Mouse (Mus musculus) inflammation-experienced regulatory T-cells, adult 6 months (primary cell): ENCODE measurements around the gene Amigo2. TPM values are rescaled to one million over a fixed set of nuclear protein-coding genes. Genes with fewer than 3 reads are reported as not detected.
A peak's percentile ranks its signal among the peaks of the same experiment; 100 is the strongest.

Experiments
- ATAC-seq: one replicate; pipeline ENCODE4 v1.8.0; 2017
- polyA plus RNA-seq, 3 experiments: library from polyadenylated mRNA; unstranded; fragments of 100-300 nt; shearing (Covaris generic); gene quantifications; one replicate each; pipeline ENCODE4 v1.2.1; 2017

Amigo2 gene
- polyA plus RNA-seq, 3 experiments from 2014 or later = 1.2 to 1.5 TPM; not detected in 1

GRCm38 (mm10) chr15:97267094-97267695 lies 20.1 kb upstream of the Amigo2 start:
- ATAC-seq = no peak

- ATAC-seq = no peak
Observed at GRCm38 (mm10) chr15:97266236-97266845, 19.3 kb upstream of the Amigo2 start.

- ATAC-seq = no peak
Observed at GRCm38 (mm10) chr15:97262251-97262650, 15.2 kb upstream of the Amigo2 start.

GRCm38 (mm10) chr15:97259968-97260597 lies 13.0 kb upstream of the Amigo2 start:
- no peak for ATAC-seq

GRCm38 (mm10) chr15:97259300-97259699 lies 12.2 kb upstream of the Amigo2 start:
- ATAC-seq = no peak

- no peak for ATAC-seq
Observed at GRCm38 (mm10) chr15:97258483-97259230, 11.6 kb upstream of the Amigo2 start.

GRCm38 (mm10) chr15:97257206-97257775 lies 10.2 kb upstream of the Amigo2 start:
- ATAC-seq = no peak

GRCm38 (mm10) chr15:97256411-97256810 lies 9.3 kb upstream of the Amigo2 start:
- no peak for ATAC-seq

GRCm38 (mm10) chr15:97255800-97256199 lies 8.7 kb upstream of the Amigo2 start:
- ATAC-seq = no peak

GRCm38 (mm10) chr15:97254375-97254774 lies 7.3 kb upstream of the Amigo2 start:
- no peak for ATAC-seq

GRCm38 (mm10) chr15:97252493-97253034 lies 5.5 kb upstream of the Amigo2 start:
- ATAC-seq = peak; percentile 47

- no peak for ATAC-seq
Observed at GRCm38 (mm10) chr15:97249322-97249721, 2.2 kb upstream of the Amigo2 start.

- peak; percentile 77 for ATAC-seq
Observed at GRCm38 (mm10) chr15:97248296-97248695, 1.2 kb upstream of the Amigo2 start.

GRCm38 (mm10) chr15:97247791-97248161 lies 689 bp upstream of the Amigo2 start:
- peak; percentile 22 for ATAC-seq

GRCm38 (mm10) chr15:97246256-97246655 lies 831 bp downstream of the Amigo2 start:
- ATAC-seq = no peak

- ATAC-seq = no peak
Observed at GRCm38 (mm10) chr15:97245392-97245791, 1.7 kb downstream of the Amigo2 start.

- ATAC-seq = no peak
Observed at GRCm38 (mm10) chr15:97236943-97237342, 10.1 kb downstream of the Amigo2 start.

- peak; percentile 52 for ATAC-seq
Observed at GRCm38 (mm10) chr15:97235183-97235582, 11.9 kb downstream of the Amigo2 start.

- ATAC-seq = no peak
Observed at GRCm38 (mm10) chr15:97234076-97234475, 13.0 kb downstream of the Amigo2 start.

GRCm38 (mm10) chr15:97229494-97230077 lies 17.5 kb downstream of the Amigo2 start:
- no peak for ATAC-seq

- ATAC-seq = no peak
Observed at GRCm38 (mm10) chr15:97224003-97224402, 23.1 kb downstream of the Amigo2 start.

GRCm38 (mm10) chr15:97223431-97223830 lies 23.7 kb downstream of the Amigo2 start:
- ATAC-seq = no peak
